Mouse (Mus musculus) limb, embryonic 12.5 days (tissue): ENCODE data around the gene Maf. TPM values are rescaled to one million over a fixed set of nuclear protein-coding genes. Genes with fewer than 3 reads are reported as not detected.

Source experiments
- ATAC-seq: fragments of 200-750 bp; cut with Nextera tagmentation; 2 replicates; pipeline ENCODE4 v1.8.0; 2017; ENCODE audit warnings: low read depth, moderate TSS enrichment; ENCODE audit not compliant: insufficient number of reproducible peaks, insufficient read depth, low FRiP score, low TSS enrichment
- H3K27ac ChIP-seq: fragments of 300-500 bp; sonication (generic); 2 replicates; pipeline ENCODE4 v1.5.1; 2016; ENCODE audit warnings: mild to moderate bottlenecking, moderate library complexity
- H3K27me3 ChIP-seq: fragments of 300-500 bp; sonication (generic); 2 replicates; pipeline ENCODE4 v1.6.1; 2016; ENCODE audit warnings: mild to moderate bottlenecking, moderate library complexity
- H3K36me3 ChIP-seq: fragments of 300-500 bp; sonication (generic); 2 replicates; pipeline ENCODE4 v1.6.1; 2016; ENCODE audit warnings: mild to moderate bottlenecking, moderate library complexity
- H3K4me1 ChIP-seq: fragments of 300-500 bp; sonication (generic); replicated peaks from 2 replicates; pipeline ENCODE4 v1.6.1; 2016
- H3K4me2 ChIP-seq: fragments of 300-500 bp; sonication (generic); 2 replicates; pipeline ENCODE4 v1.6.1; 2016; ENCODE audit warnings: mild to moderate bottlenecking, moderate library complexity
- H3K4me3 ChIP-seq: fragments of 300-500 bp; sonication (generic); replicated peaks from 2 replicates; pipeline ENCODE4 v1.5.1; 2016; ENCODE audit warnings: mild to moderate bottlenecking
- H3K9ac ChIP-seq: fragments of 300-500 bp; sonication (generic); replicated peaks from 2 replicates; pipeline ENCODE4 v1.6.1; 2016; ENCODE audit warnings: mild to moderate bottlenecking, moderate library complexity
- H3K9me3 ChIP-seq: fragments of 300-500 bp; sonication (generic); 2 replicates; pipeline ENCODE4 v1.6.1; 2016; ENCODE audit warnings: mild to moderate bottlenecking, moderate library complexity
- WGBS: fragments of 180-500 bp; shearing (Covaris S2); methylation state at CpG from one replicate; pipeline ENCODE4 v1.1.7; 2016; 5-methylcytosine and 5-hydroxymethylcytosine counted together
- polyA plus RNA-seq: library from polyadenylated mRNA; unstranded; fragments of >200 nt; fragmentation: Nextera tagmentation; extraction: Ambion mirVana; gene quantifications from 2 replicates; pipeline ENCODE4 v1.2.1, GENCODE M21; 2016

The Maf gene
- polyA plus RNA-seq, 1 experiment from 2014 or later, result 3.6 TPM

DNA sequence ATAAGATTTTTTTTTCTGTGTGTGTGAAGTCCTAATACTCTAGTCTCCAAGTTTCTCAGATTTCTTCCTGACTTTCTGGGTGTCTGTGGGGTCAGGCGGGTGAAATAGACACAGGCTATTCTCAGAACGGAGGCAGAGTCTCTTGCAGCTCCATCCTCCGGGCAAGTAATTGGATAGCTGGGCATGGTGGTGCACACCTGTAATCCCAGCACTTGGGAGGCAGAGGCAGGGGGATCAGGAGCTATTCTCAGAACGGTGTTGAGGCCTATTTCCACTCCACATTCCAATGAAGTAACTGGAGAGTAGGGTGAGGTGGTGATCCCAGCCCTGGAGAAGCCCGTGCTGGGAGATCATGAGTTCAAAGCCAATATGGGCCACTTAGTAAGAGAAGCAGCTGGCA lies 67.6 kb downstream of the Maf start:
- Histone ChIP-seq H3K27ac (no peak overlapping the region), H3K9ac (no peak overlapping the region), H3K4me2 (no peak overlapping the region), H3K27me3 (no peaks in the 10 kb centered on the region), H3K4me3 (no peak overlapping the region), H3K9me3 (no peaks in the 10 kb centered on the region), H3K4me1 (no peaks in the 10 kb centered on the region; the same call in 1 of the 2 replicates), H3K36me3 (no peaks in the 10 kb centered on the region)
- ATAC-seq, result no peak
- 73% methylated on average over 5 of the region's 5 CpGs for WGBS

DNA sequence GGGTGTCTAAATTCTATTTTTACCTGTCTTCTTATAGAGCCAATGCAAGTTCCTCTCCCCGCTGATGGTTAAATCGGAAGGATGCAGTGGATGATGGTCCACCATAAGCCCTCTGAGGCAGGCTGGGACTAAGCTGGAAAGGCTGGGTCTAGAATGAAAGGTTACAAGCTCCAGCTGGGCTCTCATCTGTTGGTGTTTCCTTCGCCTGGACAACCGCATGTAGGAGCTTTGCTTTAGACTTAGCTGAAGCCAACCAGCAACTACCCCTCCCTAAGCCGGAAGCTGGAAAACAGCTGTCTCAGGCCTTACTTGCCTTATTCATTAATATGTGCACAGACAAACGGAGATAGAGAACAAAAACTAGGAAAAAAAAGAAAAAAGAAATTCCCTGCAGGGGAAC lies 70.8 kb downstream of the Maf start:
- no peak overlapping the region for H3K27ac ChIP-seq
- H3K9ac ChIP-seq, result no peak overlapping the region
- no peaks in the 10 kb centered on the region for H3K36me3 ChIP-seq
- no peaks in the 10 kb centered on the region for H3K27me3 ChIP-seq
- ATAC-seq, result no peak
- no peak overlapping the region for H3K4me2 ChIP-seq
- no peaks in the 10 kb centered on the region for H3K9me3 ChIP-seq
- no peak overlapping the region for H3K4me3 ChIP-seq
- 76% methylated on average over 6 of the region's 6 CpGs for WGBS
- H3K4me1 ChIP-seq, result peaks cover 4% of the 10 kb centered on the region; the same call in 1 of the 2 replicates
